Mouse (Mus musculus): ENCODE data around the gene Orai1.
A peak's percentile ranks its signal among the peaks of the same experiment; 100 is the strongest.
"Not testable (repeated sequence)": the region's sequence is repeated elsewhere in the genome, so short reads cannot be mapped to it uniquely, and the experiment has no call there.

The Orai1 gene

DNA sequence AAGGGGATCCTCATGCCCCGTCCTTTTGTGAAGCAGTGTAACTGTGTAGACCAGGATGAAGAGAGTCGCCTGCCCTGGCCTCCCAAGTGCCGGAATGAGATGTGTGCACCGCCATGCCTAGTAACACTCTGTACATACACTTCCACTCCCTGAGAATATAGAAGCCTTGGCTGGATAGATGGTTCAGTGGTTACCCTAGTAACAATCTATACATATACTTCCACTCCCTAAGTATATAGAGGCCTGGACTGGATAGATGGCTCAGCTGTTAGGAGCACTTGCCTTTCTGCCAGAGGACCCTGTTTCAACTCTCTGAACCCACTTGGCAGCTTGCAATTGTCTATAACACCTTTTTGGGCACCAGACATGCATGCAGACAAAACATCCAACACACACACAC is 20.2 kb downstream of the Orai1 start:
- no peak for DNase-seq

- DNase-seq, result peak; percentile 76
Observed at GRCm38 (mm10) chr5:123035564-123035963, 20.7 kb downstream of the Orai1 start.

- no peak for DNase-seq
Observed at GRCm38 (mm10) chr5:123038115-123038514, 23.2 kb downstream of the Orai1 start.

DNA sequence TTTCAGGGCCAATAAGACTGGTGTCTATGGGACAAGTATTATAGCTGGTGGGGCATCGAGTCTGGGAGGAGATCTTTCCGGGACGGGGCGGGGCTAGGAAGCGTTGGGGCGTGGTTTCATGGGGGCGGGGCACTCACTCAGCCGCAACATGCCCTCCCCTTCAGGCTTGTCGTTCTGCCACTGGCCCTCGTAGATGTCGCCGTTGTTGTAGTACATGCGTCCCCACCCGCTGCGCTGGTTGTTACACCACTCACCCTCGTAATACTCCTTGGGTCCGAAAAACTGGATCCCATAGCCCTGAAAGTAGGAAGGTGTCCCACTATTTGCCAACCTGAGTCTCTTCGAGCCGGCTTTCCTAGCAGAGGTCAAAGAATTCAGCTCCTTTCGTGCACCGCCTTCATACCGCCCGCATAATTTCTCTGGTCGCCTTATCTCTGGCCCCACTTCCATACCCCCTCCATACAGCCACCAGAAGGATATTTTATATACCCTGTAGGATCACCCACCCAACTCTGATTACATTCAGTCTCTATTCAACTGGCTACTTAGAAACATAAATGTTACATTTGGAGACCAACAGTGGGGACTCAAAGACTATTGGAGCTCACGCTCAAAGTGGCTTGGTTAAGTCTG is 24.4 kb downstream of the Orai1 start:
- DNase-seq, result peak; percentile 92

GRCm38 (mm10) chr5:123040796-123041195 is 25.9 kb downstream of the Orai1 start:
- DNase-seq, result no peak

DNA sequence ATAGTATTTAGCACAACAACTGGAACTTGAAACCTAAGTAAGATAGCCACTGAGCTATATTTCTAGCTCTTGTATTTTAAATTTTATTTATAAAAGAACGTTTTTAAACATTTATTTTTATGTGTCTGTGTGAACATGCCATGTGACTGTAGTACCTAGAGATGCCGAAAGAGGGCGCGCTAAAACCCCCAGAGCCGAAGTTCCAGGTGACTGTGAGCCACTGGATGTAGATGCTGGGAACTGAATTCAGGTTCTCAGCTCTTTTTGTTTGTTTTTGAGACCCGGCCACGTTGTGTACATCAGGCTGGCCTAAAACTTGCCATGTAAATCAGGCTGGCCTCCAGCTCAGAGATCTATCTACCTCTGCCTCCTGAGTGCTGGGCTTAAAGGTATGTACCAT is 29.0 kb downstream of the Orai1 start:
- DNase-seq, result peak; percentile 52

GRCm38 (mm10) chr5:123045561-123046295 is 30.9 kb downstream of the Orai1 start:
- peak; percentile 89 for DNase-seq

GRCm38 (mm10) chr5:123046916-123047315 is 32.0 kb downstream of the Orai1 start, which contains the start of gene Morn3:
Gene Morn3, minus strand, starts transcription at chr5:123047016.
- DNase-seq, result no peak

DNA sequence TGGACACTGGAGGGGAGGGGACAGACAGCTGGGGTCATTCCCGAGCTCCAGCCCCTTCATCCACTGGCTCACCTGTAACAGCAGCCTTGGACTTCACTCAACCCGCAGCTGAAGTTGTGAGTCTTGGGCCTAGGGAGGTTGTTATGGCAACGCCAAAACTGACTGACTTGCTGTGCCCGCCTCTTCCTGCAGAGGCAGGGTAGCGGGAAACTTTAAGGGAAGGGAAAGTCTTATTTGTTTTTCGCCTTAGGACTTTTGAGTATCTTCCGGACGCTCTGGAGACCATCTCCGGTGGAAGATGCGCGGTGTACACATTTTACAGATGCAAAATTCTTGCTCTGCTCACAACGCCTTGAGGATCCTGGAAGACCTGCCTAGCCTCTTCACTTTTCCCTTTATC is 34.4 kb downstream of the Orai1 start:
- peak; percentile 70 for DNase-seq

DNA sequence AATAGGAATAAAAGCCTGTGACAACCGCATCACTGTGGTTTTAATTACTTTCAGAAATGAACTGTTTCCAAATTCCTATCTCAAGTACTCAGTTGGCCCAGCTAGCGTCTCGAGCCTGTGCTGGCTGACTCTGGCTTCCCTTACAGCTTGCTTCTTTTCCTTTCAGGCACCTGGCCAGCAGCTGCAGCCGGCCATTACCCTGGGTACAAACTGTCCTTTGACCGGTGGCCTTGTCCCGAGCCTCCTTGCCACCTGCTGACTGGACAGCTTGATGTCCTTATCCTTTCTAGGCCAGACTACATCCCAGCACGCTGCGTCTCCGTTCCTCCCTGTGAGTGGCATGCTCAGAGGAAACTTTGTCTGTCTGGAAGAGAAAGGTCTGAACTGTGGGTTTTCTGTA is 36.0 kb downstream of the Orai1 start:
- DNase-seq, result peak; percentile 49

GRCm38 (mm10) chr5:123051736-123052135 is 36.9 kb downstream of the Orai1 start:
- no peak for DNase-seq

DNA sequence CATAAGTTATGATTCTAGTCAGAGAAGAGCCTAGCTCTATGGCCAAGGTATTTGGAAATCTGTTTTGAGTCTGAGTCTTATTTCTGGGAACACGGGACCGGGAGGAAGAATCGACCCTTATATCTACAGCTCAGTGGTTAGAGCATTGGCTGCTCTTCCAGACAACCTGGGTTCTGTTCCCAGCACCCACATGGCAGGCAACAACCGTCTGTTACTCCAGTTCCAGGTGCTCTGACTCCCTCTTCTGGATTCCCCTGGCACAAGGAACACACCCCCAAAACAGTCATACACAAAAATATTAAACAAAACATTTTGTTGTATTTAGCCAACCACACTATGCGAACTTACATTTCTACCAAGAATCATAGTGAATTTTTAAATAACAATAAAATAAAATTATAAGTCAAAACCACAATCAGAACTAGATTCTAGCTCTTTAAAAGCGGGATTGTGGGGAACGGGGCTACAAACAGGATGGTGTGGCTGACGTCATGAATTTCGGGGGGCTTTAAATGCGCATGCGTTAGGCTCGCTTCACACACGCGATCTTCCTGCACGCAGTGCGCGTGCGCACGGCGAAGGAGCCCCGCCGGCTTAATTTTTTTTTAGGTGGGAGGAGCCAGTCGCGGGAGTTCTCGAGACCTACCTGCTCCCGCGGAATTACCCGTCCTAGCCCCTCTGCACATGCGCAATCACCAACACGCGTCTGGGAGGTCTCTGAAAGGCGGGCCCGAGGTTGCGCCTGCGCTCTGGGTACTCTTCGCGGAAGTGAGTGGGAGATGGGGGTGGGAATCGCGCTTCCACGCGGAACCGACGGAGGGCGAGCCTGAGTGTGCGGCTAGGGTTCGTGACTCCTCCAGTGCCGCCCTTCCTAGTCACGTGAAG is 42.7 kb downstream of the Orai1 start:
- peak; percentile 99 for DNase-seq

DNA sequence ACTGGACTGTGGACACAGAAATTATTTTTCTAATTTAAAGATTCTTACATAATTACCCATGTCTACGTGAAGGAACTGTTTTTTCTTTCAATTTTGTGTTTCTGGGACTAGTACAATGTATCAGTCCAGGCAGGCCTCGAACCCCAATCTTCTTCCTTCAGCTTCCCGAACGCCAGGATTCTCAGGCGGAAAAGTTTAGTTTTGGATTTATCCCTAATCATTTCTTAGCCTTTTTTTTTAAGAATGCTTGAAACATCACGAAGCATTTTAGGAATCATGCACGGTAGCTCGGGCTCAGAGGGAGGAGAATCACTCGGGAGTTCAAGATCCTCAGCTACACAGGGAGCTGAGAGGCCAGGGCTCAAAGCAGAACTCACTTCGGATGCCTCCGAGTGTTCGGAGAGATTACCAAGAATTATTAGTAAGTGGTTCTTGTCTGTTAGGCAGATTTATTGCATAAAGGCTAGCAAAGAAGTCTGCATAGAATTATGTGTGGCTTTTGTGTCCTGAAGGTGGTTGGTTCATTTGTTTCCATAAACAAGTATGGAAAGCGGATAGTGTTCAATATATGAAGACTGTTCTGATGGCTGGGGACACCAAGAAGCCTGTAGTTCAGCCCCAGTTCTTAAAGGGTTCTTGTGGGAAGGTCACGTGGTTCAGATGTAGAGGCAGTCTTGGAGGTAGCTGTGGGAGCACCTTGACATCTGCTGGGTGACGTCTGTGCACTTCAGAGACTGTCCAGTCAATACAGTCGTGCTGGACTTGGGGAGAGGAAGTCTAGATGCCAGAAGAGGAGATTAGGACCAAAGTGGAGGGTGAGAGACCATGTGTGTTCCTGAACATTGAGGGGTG is 43.6 kb downstream of the Orai1 start:
- no peak for DNase-seq

GRCm38 (mm10) chr5:123059757-123060520 is 45.1 kb downstream of the Orai1 start:
- DNase-seq, result peak; percentile 68

GRCm38 (mm10) chr5:123060706-123061401 is 46.0 kb downstream of the Orai1 start:
- no peak for DNase-seq

DNA sequence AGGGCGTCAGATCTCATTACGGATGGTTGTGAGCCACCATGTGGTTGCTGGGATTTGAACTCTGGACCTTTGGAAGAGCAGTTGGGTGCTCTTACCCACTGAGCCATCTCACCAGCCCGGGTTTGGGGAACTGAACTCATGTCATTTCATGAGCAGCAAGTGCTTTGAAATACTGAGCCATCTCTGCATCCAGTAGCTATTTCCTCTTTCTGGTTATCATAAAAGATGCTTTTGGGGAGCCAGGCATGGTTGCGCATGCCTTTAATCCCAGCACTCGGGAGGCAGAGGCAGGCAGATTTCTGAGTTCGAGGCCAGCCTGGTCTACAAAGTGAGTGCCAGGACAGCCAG is 46.5 kb downstream of the Orai1 start:
- not testable (repeated sequence) for DNase-seq

DNA sequence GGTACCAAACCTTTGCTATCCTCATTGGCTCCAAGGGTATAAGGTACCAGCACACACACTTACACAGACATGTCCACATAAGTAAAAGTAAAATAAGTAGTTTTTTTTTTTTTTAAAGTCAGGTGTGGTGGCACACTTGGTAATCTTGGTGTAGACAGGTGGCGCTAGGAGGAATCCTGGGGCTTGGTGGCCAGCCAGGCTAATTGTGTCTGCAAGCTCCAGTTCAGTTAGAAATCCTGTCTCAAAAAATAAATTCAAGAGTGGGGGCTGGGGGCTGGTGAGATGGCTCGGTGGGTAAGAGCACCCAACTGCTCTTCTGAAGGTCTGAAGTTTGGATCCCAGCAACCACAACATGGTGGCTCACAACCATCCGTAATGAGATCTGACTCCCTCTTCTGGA is 48.3 kb downstream of the Orai1 start:
- DNase-seq, result no peak

GRCm38 (mm10) chr5:123064207-123064606 is 49.3 kb downstream of the Orai1 start:
- DNase-seq, result peak; percentile 82

DNA sequence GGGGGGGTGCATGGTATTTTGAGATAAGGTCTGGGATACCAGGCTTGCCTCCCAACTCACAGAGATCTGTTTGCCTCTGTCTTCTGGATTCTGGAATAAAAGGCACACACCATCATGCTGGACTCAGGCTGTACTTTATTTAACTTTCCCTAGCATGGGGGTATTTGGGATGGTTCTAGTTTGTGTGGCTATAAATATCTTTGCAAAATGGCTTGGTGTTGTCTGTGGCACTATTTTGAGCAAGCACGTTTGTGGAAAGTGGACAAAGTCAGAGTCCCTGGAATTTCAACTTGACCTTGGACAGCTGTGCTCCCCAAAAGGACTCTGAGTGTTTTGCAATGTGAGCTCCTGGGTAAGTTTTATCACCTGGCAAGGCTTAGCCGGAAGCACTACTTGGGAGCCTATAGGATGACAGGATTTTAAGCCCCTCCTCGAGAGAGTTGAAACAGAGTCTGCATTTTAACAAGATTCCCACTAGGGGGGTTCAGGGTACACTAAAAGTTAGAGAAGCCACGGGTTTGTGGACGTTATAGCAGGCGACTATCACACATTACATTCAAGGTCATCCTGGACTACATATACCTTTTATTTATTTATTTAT is 52.6 kb downstream of the Orai1 start:
- no peak for DNase-seq

DNA sequence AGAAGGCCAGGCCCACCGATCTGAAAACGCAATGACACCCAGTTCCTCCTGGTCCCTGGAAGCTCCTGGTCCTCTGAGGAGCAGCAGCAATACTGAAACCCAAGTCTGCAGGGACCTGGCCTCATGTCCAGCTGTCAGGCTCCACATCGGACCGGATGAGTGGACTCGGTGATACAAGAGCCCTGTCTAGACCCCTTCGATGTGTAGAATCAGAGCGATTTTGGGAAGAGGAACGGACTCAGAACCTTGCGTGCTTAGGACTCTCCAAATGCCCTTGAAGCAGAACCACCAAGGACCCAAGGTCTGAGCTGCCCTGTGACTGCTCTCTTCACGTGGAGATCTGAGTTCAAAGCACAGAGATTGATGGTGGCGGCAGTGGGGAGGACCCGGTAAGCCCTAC is 53.2 kb downstream of the Orai1 start, which contains the start of gene Tmem120b:
TSS of gene Tmem120b (plus strand) at position 301 of the 400 bp plus-strand sequence.
- no peak for DNase-seq

GRCm38 (mm10) chr5:123068714-123069113 is 53.8 kb downstream of the Orai1 start:
- no peak for DNase-seq

Data from kidney, postnatal 10 days (tissue).